Mouse (Mus musculus) E14TG2a.4 (cell line): Measurements from ENCODE around the gene Sh3glb1.

Experiments used
- CTCF ChIP-seq: conservative IDR thresholded peaks from 2 replicates; pipeline ENCODE4 v1.5.1; 2014; ENCODE audit warnings: low read length
- NANOG ChIP-seq: IDR thresholded peaks from 2 replicates; pipeline ENCODE4 v1.6.1; 2014; ENCODE audit warnings: borderline replicate concordance, low read length, mixed read lengths
- POU5F1 ChIP-seq: IDR thresholded peaks from 2 replicates; pipeline ENCODE4 v1.6.1; 2014; ENCODE audit warnings: low read length, borderline replicate concordance

- TF ChIP-seq CTCF (no peak), POU5F1 (no peak), NANOG (no peak)
These were observed 57.8 kb downstream of the Sh3glb1 start for GRCm38 (mm10) chr3:144662215-144662852.
